Mouse (Mus musculus): ENCODE results near the gene Rhox3a2.
"Not testable (repeated sequence)": the region's sequence is repeated elsewhere in the genome, so short reads cannot be mapped to it uniquely, and the experiment has no call there.

DNA sequence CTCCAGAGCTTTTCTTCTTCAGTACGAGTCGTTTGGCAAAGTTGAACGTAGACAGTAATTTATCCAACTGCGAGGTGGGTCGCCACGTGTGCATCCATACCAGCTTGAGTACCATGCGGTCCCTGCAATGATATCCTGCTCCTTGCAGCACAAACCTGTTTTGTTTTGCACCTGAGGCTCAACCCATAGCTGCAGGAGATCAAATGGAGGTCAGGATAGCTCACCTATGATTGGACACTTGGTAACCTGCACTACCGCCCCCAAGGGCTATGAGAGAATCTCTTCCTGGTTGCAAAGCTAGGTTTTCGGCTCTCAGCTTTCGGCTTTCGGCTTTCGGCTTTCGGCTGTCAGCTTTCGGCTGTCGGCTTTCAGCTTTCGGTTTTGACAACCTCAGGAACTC, 10.7 kb downstream of the Rhox3a2 start, which contains the start of gene Rhox4a2:
- not testable (repeated sequence) for TF ChIP-seq GATA1 (IDR thresholded peaks at IDR 0.05; ENCODE audit: borderline replicate concordance, low read length); FLI1 (IDR thresholded peaks at IDR 0.05; ENCODE audit: low read length)
